Mouse (Mus musculus) erythroblast, embryonic 14.5 days (primary cell): Measurements from ENCODE around the gene Taar8a.

Source experiments
- GATA1 ChIP-seq: IDR thresholded peaks from 2 replicates; pipeline ENCODE4 v1.6.1; 2012; ENCODE audit warnings: low read length, inconsistent platforms, mixed read lengths
- TAL1 ChIP-seq: IDR thresholded peaks from 3 replicates; pipeline ENCODE4 v1.6.1; 2012; ENCODE audit warnings: low read length, inconsistent platforms, mixed read lengths

- no peak for TF ChIP-seq TAL1
- no peak for TF ChIP-seq GATA1
These were observed 15.9 kb downstream of the Taar8a start, which contains the start of gene Taar8b for GRCm38 (mm10) chr10:24092194-24092593.
